In genomic region chr8:11827312-11827711, GRCm38 (mm10) we compare ENCODE assay signal across 24 mouse cellular contexts. TPM values are rescaled to one million over a fixed set of nuclear protein-coding genes. Genes with fewer than 3 reads are reported as not detected.
DNase-seq lines count a peak whose midpoint lies in the region; ATAC-seq lines count a peak whose summit lies in the region.
"Had no signal": no experiment of that assay in that cellular context is flagged by ENCODE, and none has a peak within 500 bp of the region (broad histone marks: within the 10 kb centered on the region; RNA-seq: fewer than 3 reads in every experiment).

No protein-coding gene starts in this region.

- H3K27ac ChIP-seq in forebrain, embryonic 16.5 days (ENCODE audit: low read length), result peak overlapping the region; percentile 47; the same call in 1 of the 2 replicates
- H3K27ac ChIP-seq in forebrain, embryonic 10.5 days, result no peak overlapping the region
- H3K27ac ChIP-seq in midbrain, embryonic 16.5 days (ENCODE audit: low read length), result peak overlapping the region; percentile 27; the same call in 1 of the 2 replicates
- H3K27ac ChIP-seq in midbrain, embryonic 11.5 days (ENCODE audit: low read depth, low read length), result no peak overlapping the region
- H3K27ac ChIP-seq: embryonic facial prominence, embryonic 13.5 days; heart, adult 2 months; heart, embryonic 15.5 days; hindbrain, embryonic 13.5 days; hindbrain, postnatal 0 days had no signal

- H3K9me3 ChIP-seq in forebrain, embryonic 16.5 days (ENCODE audit: control insufficient read depth, low read length), result no peaks in the 10 kb centered on the region
- no peaks in the 10 kb centered on the region for H3K9me3 ChIP-seq in forebrain, embryonic 10.5 days
- H3K9me3 ChIP-seq in midbrain, embryonic 16.5 days (replicated peaks; ENCODE audit: control insufficient read depth, low read length, poor library complexity, severe bottlenecking), result no peaks in the 10 kb centered on the region
- H3K9me3 ChIP-seq in midbrain, embryonic 11.5 days (ENCODE audit: control insufficient read depth, low read length), result no peaks in the 10 kb centered on the region
- H3K9me3 ChIP-seq: embryonic facial prominence, embryonic 13.5 days; heart, embryonic 15.5 days; hindbrain, embryonic 13.5 days had no signal

- H3K9ac ChIP-seq in forebrain, embryonic 16.5 days (replicated peaks; ENCODE audit: low read depth, low read length), result no peak overlapping the region
- H3K9ac ChIP-seq in midbrain, embryonic 16.5 days (ENCODE audit: low read depth, low read length), result no peak overlapping the region
- no peak overlapping the region for H3K9ac ChIP-seq in midbrain, embryonic 11.5 days (ENCODE audit: low read length)
- H3K9ac ChIP-seq: embryonic facial prominence, embryonic 13.5 days; heart, embryonic 15.5 days; hindbrain, embryonic 13.5 days had no signal

- DNase-seq in forebrain, embryonic 10.5 days (ENCODE audit: extremely low spot score, low spot score), result no peak
- peak; percentile 37 for DNase-seq in kidney, postnatal 14 days
- DNase-seq in kidney, adult 11 months, result no peak
- DNase-seq in midbrain, embryonic 11.5 days (ENCODE audit: low spot score, missing footprints), result no peak
- DNase-seq in gastrocnemius, postnatal 4 days (ENCODE audit: low spot score in 2 of 2), result no peak
- DNase-seq: adrenal gland, adult 2 months; adrenal gland, postnatal 25 days; cerebellum, adult 11 months; cerebellum, adult 9-11 months; cerebellum, postnatal 36 days; gastrocnemius, postnatal 10 days; heart, adult 2 months; heart, postnatal 14 days had no signal

- ATAC-seq in forebrain, embryonic 16.5 days, result no peak
- no peak for ATAC-seq in midbrain, embryonic 16.5 days
- ATAC-seq in midbrain, embryonic 11.5 days (ENCODE audit: low FRiP score), result no peak
- ATAC-seq: hindbrain, postnatal 0 days had no signal

- peaks cover 26% of the 10 kb centered on the region for H3K4me1 ChIP-seq in forebrain, embryonic 16.5 days (replicated peaks; ENCODE audit: control insufficient read depth, insufficient read depth, low read length)
- 0 out of 2 replicates have a peak, but pooled peaks cover 3% of the 10 kb centered on the region for H3K4me1 ChIP-seq in forebrain, embryonic 10.5 days
- H3K4me1 ChIP-seq in midbrain, embryonic 16.5 days (ENCODE audit: control insufficient read depth, insufficient read depth, low read length), result peaks cover 20% of the 10 kb centered on the region
- no peaks in the 10 kb centered on the region for H3K4me1 ChIP-seq in midbrain, embryonic 11.5 days (ENCODE audit: control insufficient read depth, insufficient read depth, low read length)
- H3K4me1 ChIP-seq: embryonic facial prominence, embryonic 13.5 days had no signal

- no peak overlapping the region for H3K4me3 ChIP-seq in forebrain, embryonic 16.5 days (replicated peaks; ENCODE audit: low read length)
- H3K4me3 ChIP-seq in forebrain, embryonic 10.5 days, result no peak overlapping the region
- H3K4me3 ChIP-seq in midbrain, embryonic 16.5 days (ENCODE audit: low read depth, low read length), result no peak overlapping the region
- no peak overlapping the region for H3K4me3 ChIP-seq in midbrain, embryonic 11.5 days (ENCODE audit: low read depth, low read length)
- H3K4me3 ChIP-seq: embryonic facial prominence, embryonic 13.5 days; heart, adult 2 months; heart, embryonic 15.5 days; hindbrain, embryonic 13.5 days had no signal

- peaks cover 12% of the 10 kb centered on the region for H3K36me3 ChIP-seq in forebrain, embryonic 16.5 days (ENCODE audit: control insufficient read depth, insufficient read depth)
- H3K36me3 ChIP-seq in forebrain, embryonic 10.5 days (replicated peaks), result peaks cover 98% of the 10 kb centered on the region
- peaks cover 16% of the 10 kb centered on the region for H3K36me3 ChIP-seq in midbrain, embryonic 16.5 days (ENCODE audit: control insufficient read depth, insufficient read depth, low read length)
- H3K36me3 ChIP-seq in midbrain, embryonic 11.5 days (ENCODE audit: control insufficient read depth, insufficient read depth, low read length), result peaks cover 13% of the 10 kb centered on the region

- H3K4me2 ChIP-seq in forebrain, embryonic 16.5 days (ENCODE audit: low read length), result no peak overlapping the region
- no peak overlapping the region for H3K4me2 ChIP-seq in midbrain, embryonic 16.5 days (ENCODE audit: low read length)
- no peak overlapping the region for H3K4me2 ChIP-seq in midbrain, embryonic 11.5 days
- H3K4me2 ChIP-seq: embryonic facial prominence, embryonic 13.5 days; heart, embryonic 11.5 days; heart, embryonic 15.5 days; hindbrain, embryonic 13.5 days had no signal

- WGBS in forebrain, embryonic 16.5 days, result 29% methylated on average over 3 of the region's 3 CpGs
- WGBS in forebrain, embryonic 10.5 days, result 93% methylated on average over 3 of the region's 3 CpGs
- WGBS in midbrain, embryonic 16.5 days, result 63% methylated on average over 3 of the region's 3 CpGs
- 92% methylated on average over 3 of the region's 3 CpGs for WGBS in midbrain, embryonic 11.5 days

- no peaks in the 10 kb centered on the region for H3K27me3 ChIP-seq in forebrain, embryonic 16.5 days (replicated peaks; ENCODE audit: control insufficient read depth, insufficient read depth, low read length)
- no peaks in the 10 kb centered on the region for H3K27me3 ChIP-seq in forebrain, embryonic 10.5 days (ENCODE audit: poor library complexity, severe bottlenecking)
- H3K27me3 ChIP-seq in midbrain, embryonic 16.5 days (ENCODE audit: control insufficient read depth, insufficient read depth, low read depth, low read length), result no peaks in the 10 kb centered on the region
- H3K27me3 ChIP-seq in midbrain, embryonic 11.5 days (ENCODE audit: control insufficient read depth, insufficient read depth, low read length), result no peaks in the 10 kb centered on the region
- H3K27me3 ChIP-seq: embryonic facial prominence, embryonic 13.5 days; heart, embryonic 15.5 days; hindbrain, embryonic 13.5 days had no signal

RNA-seq across cellular contexts. Expression of gene Tex29, which starts 13.0 kb away (rescaled TPM):
- polyA plus RNA-seq in forebrain, embryonic 16.5 days (2015; fragmentation: Nextera tagmentation; extraction: Ambion mirVana), result 0.52 and 0.66 TPM in 2 replicates
- polyA plus RNA-seq in forebrain, embryonic 10.5 days (2016; fragmentation: Nextera tagmentation; extraction: Ambion mirVana), result not detected in 2 replicates
- 0.23 and 0.36 TPM in 2 replicates for polyA plus RNA-seq in midbrain, embryonic 16.5 days (2015; fragmentation: Nextera tagmentation; extraction: Ambion mirVana)
- polyA plus RNA-seq in midbrain, embryonic 11.5 days (2014; fragmentation: Nextera tagmentation; extraction: Ambion mirVana), result not detected in 2 replicates
- not detected for total RNA-seq in gastrocnemius, postnatal 4 days (2021)
- total RNA-seq: adrenal gland, adult 2 months; adrenal gland, postnatal 25 days; ES-E14; gastrocnemius, postnatal 10 days; heart, adult 2 months; heart, postnatal 14 days; hematopoietic stem cell, adult 5-6 weeks; hindbrain, postnatal 0 days had no signal
- polyA plus RNA-seq: embryonic facial prominence, embryonic 13.5 days; frontal cortex, adult 2 months; heart, adult 2 months; heart, embryonic 11.5 days; intestine, embryonic 14.5 days had no signal

Comparison
In these comparisons a context has a peak if more than half of its experiments do, and no peak if none do; other contexts are left out.
1. H3K27ac ChIP-seq: peak in forebrain, embryonic 16.5 days (single experiment) and midbrain, embryonic 16.5 days (single experiment); none in forebrain, embryonic 10.5 days (single experiment) and midbrain, embryonic 11.5 days (single experiment).